Mouse (Mus musculus): ENCODE results near the gene 1700016K19Rik. TPM values are rescaled to one million over a fixed set of nuclear protein-coding genes. Genes with fewer than 3 reads are reported as not detected.

The 1700016K19Rik gene
- polyA plus RNA-seq, 1 experiment from 2014 or later = not detected

DNA sequence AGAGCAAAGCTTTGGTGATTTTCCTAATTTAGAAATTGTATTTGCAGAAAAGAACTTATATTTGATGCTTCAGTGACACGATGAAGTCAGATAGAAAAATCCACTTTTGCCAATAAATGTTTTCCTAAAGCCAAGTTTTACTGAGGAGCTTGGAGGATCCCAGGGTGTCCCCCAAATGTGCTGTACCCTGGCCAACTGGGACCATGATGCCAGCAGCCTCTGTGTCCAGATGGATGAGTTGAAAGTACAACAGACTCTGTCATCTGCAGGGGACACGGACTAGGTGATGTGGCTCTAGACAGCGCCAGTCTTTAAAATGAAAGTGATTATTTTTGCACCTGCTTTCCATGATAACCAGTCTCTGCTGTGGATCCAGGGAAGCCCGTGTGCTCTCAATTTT lies 20.2 kb downstream of the 1700016K19Rik start:
- H3K9ac ChIP-seq (ENCODE audit: low read depth, low read length) = no peak overlapping the region
- ATAC-seq (replicated peaks; ENCODE audit: insufficient number of reproducible peaks, low FRiP score, low TSS enrichment) = no peak
- H3K4me3 ChIP-seq (ENCODE audit: low read depth, low read length) = no peak overlapping the region
- no peaks in the 10 kb centered on the region for H3K27me3 ChIP-seq (ENCODE audit: control insufficient read depth, insufficient read depth, low read length)
- WGBS (ENCODE audit: insufficient replicate concordance) = 75% methylated on average over 4 of the region's 4 CpGs
- peaks cover 3% of the 10 kb centered on the region; the same call in 1 of the 2 replicates for H3K36me3 ChIP-seq (ENCODE audit: control insufficient read depth, insufficient read depth, low read length)
- H3K9me3 ChIP-seq (replicated peaks; ENCODE audit: control insufficient read depth, low read length) = no peaks in the 10 kb centered on the region
- H3K4me2 ChIP-seq = no peak overlapping the region
- no peaks in the 10 kb centered on the region for H3K4me1 ChIP-seq (ENCODE audit: control insufficient read depth, insufficient read depth, low read length)
- H3K27ac ChIP-seq (ENCODE audit: low read depth, low read length) = no peak overlapping the region

DNA sequence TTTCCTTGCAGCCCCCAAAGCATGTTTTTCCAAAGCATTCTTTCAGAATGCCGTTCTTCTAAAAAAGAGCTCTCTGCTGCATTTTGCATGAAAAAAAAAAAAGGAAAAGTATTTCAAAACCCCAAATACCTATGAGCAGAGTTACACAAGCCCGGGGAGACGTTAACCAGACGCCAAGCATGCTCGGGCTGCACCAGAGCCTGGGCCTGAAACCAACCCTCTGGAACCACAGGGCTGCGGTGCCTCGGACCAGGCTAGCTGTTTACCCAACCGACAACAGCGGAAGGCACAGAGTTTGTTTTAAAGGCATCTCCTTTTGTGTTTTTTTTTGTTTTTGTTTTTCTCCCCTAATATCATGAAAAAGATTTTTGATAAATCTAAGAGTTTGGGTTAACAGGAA lies 21.2 kb downstream of the 1700016K19Rik start:
- Histone ChIP-seq H3K27ac (ENCODE audit: low read depth, low read length) (no peak overlapping the region), H3K4me3 (ENCODE audit: low read depth, low read length) (no peak overlapping the region), H3K9ac (ENCODE audit: low read depth, low read length) (no peak overlapping the region), H3K4me1 (ENCODE audit: control insufficient read depth, insufficient read depth, low read length) (peaks cover 3% of the 10 kb centered on the region; the same call in 1 of the 2 replicates), H3K9me3 (replicated peaks; ENCODE audit: control insufficient read depth, low read length) (no peaks in the 10 kb centered on the region), H3K36me3 (ENCODE audit: control insufficient read depth, insufficient read depth, low read length) (peaks cover 3% of the 10 kb centered on the region; the same call in 1 of the 2 replicates), H3K4me2 (no peak overlapping the region), H3K27me3 (ENCODE audit: control insufficient read depth, insufficient read depth, low read length) (no peaks in the 10 kb centered on the region; the same call in 1 of the 2 replicates)
- WGBS (ENCODE audit: insufficient replicate concordance) = 58% methylated on average over 9 of the region's 9 CpGs
- no peak for ATAC-seq (replicated peaks; ENCODE audit: insufficient number of reproducible peaks, low FRiP score, low TSS enrichment)

- Histone ChIP-seq H3K9ac (ENCODE audit: low read depth, low read length) (no peak overlapping the region), H3K4me3 (ENCODE audit: low read depth, low read length) (no peak overlapping the region), H3K9me3 (replicated peaks; ENCODE audit: control insufficient read depth, low read length) (no peaks in the 10 kb centered on the region), H3K4me2 (no peak overlapping the region), H3K27ac (ENCODE audit: low read depth, low read length) (no peak overlapping the region), H3K27me3 (ENCODE audit: control insufficient read depth, insufficient read depth, low read length) (no peaks in the 10 kb centered on the region; the same call in none of the 2 replicates), H3K4me1 (ENCODE audit: control insufficient read depth, insufficient read depth, low read length) (peaks cover 13% of the 10 kb centered on the region; the same call in 1 of the 2 replicates), H3K36me3 (ENCODE audit: control insufficient read depth, insufficient read depth, low read length) (peaks cover 3% of the 10 kb centered on the region; the same call in 1 of the 2 replicates)
- WGBS (ENCODE audit: insufficient replicate concordance) = 60% methylated on average over 7 of the region's 7 CpGs
- no peak for ATAC-seq (replicated peaks; ENCODE audit: insufficient number of reproducible peaks, low FRiP score, low TSS enrichment)
These were observed 25.4 kb downstream of the 1700016K19Rik start for GRCm38 (mm10) chr11:76025080-76025583.

- Histone ChIP-seq H3K4me2 (peak overlapping the region; percentile 97), H3K9ac (ENCODE audit: low read depth, low read length) (peak overlapping the region; percentile 80), H3K36me3 (ENCODE audit: control insufficient read depth, insufficient read depth, low read length) (peaks cover 3% of the 10 kb centered on the region; the same call in 1 of the 2 replicates), H3K27ac (ENCODE audit: low read depth, low read length) (no peak overlapping the region), H3K4me3 (ENCODE audit: low read depth, low read length) (peak overlapping the region; percentile 75), H3K4me1 (ENCODE audit: control insufficient read depth, insufficient read depth, low read length) (peaks cover 13% of the 10 kb centered on the region; the same call in 1 of the 2 replicates), H3K9me3 (replicated peaks; ENCODE audit: control insufficient read depth, low read length) (no peaks in the 10 kb centered on the region), H3K27me3 (ENCODE audit: control insufficient read depth, insufficient read depth, low read length) (no peaks in the 10 kb centered on the region; the same call in none of the 2 replicates)
- ATAC-seq (replicated peaks; ENCODE audit: insufficient number of reproducible peaks, low FRiP score, low TSS enrichment) = no peak
- WGBS (ENCODE audit: insufficient replicate concordance) = 6% methylated on average over 13 of the region's 14 CpGs
These were observed 26.9 kb downstream of the 1700016K19Rik start for GRCm38 (mm10) chr11:76026527-76027138.

DNA sequence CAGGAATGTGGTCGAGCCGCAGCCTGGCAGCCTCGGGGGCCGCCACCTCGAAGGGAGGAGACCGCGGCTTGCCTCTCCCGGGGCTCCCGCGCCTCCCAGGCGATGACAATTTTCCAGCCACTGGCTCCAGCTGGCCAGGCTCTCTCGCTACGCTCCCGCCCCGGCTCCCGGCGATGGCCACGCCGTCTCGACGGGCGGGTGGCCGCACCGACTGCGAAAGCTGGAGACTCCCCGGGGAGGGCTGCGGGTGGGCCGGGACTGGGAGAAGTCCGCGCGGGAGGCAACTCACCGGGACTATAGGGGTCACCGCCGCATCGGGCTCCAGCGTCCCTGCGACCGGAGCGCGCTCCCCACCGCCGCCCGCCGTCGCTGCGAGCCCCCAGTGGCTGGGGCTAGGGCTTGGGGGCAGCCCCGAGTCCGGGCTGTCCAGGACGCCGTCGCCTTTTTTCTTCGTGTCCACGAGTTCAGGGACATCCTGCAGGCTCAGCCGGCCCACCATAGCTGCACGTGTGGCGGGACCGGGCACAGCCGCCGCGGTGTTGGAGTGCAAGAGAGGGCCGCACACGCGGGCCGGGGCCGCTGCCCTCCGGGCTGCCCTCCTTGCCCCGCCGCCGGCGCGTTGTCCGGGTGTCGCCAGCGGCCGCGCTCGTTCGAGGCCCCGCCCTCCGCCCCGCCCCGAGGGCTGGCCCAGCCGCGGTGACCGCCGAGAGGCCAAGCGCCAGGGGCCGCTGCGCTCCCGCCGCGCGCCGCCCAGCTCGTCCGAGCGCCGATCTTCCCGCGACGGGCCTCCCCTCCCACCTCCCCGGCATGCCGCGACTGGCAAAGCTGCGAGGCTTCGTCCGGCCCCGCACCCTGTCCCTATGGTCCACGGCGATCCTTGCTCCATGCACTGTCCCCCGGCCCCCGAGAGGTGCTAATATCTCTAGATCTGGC lies 27.7 kb downstream of the 1700016K19Rik start, which contains the start of gene Rflnb:
Gene Rflnb (minus strand): TSS at position 644 of the 933 bp plus-strand sequence.
- Histone ChIP-seq H3K4me1 (ENCODE audit: control insufficient read depth, insufficient read depth, low read length) (peaks cover 13% of the 10 kb centered on the region; the same call in 1 of the 2 replicates), H3K4me2 (peak within 1 kb of the TSS; percentile 97), H3K27ac (ENCODE audit: low read depth, low read length) (no peak within 1 kb of the TSS), H3K4me3 (ENCODE audit: low read depth, low read length) (peak within 1 kb of the TSS; percentile 75), H3K27me3 (ENCODE audit: control insufficient read depth, insufficient read depth, low read length) (no peaks in the 10 kb centered on the region; the same call in none of the 2 replicates), H3K9ac (ENCODE audit: low read depth, low read length) (peak within 1 kb of the TSS; percentile 80), H3K9me3 (replicated peaks; ENCODE audit: control insufficient read depth, low read length) (no peaks in the 10 kb centered on the region), H3K36me3 (ENCODE audit: control insufficient read depth, insufficient read depth, low read length) (peaks cover 3% of the 10 kb centered on the region; the same call in 1 of the 2 replicates)
- peak; percentile 83 for ATAC-seq (replicated peaks; ENCODE audit: insufficient number of reproducible peaks, low FRiP score, low TSS enrichment)
- under 1% methylated on average over 92 of the region's 112 CpGs for WGBS (ENCODE audit: insufficient replicate concordance)

DNA sequence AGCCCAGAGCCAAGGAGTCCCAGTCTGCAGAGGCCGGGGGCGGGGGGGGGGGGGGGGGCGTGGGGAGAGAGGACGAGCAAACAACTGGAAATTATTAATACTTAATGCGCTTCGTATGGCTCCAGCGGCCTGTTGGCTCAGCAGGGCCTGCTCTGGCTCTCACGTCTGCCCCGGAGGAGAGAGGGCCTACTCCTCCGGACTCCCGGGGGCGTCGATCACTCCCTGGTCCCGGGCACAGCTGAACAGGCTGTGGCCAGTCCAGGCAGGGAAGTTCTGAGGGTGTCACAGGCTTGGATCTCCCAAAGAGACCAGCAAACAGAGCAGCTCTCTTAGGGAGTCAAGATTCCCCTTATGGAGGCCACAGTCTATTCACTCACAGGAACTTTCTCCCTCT lies 28.4 kb downstream of the 1700016K19Rik start:
- Histone ChIP-seq H3K9ac (ENCODE audit: low read depth, low read length) (peak overlapping the region; percentile 80), H3K9me3 (replicated peaks; ENCODE audit: control insufficient read depth, low read length) (no peaks in the 10 kb centered on the region), H3K36me3 (ENCODE audit: control insufficient read depth, insufficient read depth, low read length) (peaks cover 3% of the 10 kb centered on the region; the same call in 1 of the 2 replicates), H3K27ac (ENCODE audit: low read depth, low read length) (no peak overlapping the region), H3K4me2 (peak overlapping the region; percentile 97), H3K4me1 (ENCODE audit: control insufficient read depth, insufficient read depth, low read length) (peaks cover 13% of the 10 kb centered on the region; the same call in 1 of the 2 replicates), H3K4me3 (ENCODE audit: low read depth, low read length) (peak overlapping the region; percentile 75), H3K27me3 (ENCODE audit: control insufficient read depth, insufficient read depth, low read length) (no peaks in the 10 kb centered on the region; the same call in none of the 2 replicates)
- no peak; the same call in 1 of the 2 replicates for ATAC-seq (replicated peaks; ENCODE audit: insufficient number of reproducible peaks, low FRiP score, low TSS enrichment)
- WGBS (ENCODE audit: insufficient replicate concordance) = 3% methylated on average over 10 of the region's 14 CpGs

DNA sequence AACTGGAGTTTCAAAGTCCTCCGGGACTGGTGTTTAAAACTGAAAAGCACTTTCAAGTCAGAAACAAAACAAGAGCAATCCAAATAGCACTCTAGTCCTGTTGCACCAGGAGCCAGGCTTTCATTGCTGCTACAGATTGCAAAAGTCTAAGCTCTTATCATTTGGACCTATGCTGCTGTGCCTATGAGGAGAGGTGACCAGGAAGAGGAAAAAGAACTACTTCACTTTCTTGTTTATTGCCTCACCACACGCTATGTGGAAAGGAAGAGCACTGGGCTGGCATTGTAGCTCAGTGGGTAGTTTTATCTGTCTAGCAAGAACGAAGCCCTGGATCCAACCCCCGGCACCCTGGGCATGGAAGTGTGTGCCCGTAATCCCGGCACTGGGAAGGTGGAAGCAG lies 33.6 kb downstream of the 1700016K19Rik start:
- no peak for ATAC-seq (replicated peaks; ENCODE audit: insufficient number of reproducible peaks, low FRiP score, low TSS enrichment)
- Histone ChIP-seq H3K27me3 (ENCODE audit: control insufficient read depth, insufficient read depth, low read length) (no peaks in the 10 kb centered on the region; the same call in 1 of the 2 replicates), H3K4me2 (no peak overlapping the region), H3K9ac (ENCODE audit: low read depth, low read length) (no peak overlapping the region), H3K9me3 (replicated peaks; ENCODE audit: control insufficient read depth, low read length) (no peaks in the 10 kb centered on the region), H3K27ac (ENCODE audit: low read depth, low read length) (no peak overlapping the region), H3K4me1 (ENCODE audit: control insufficient read depth, insufficient read depth, low read length) (no peaks in the 10 kb centered on the region), H3K36me3 (ENCODE audit: control insufficient read depth, insufficient read depth, low read length) (no peaks in the 10 kb centered on the region), H3K4me3 (ENCODE audit: low read depth, low read length) (no peak overlapping the region)
- 83% methylated on average over 6 of the region's 6 CpGs for WGBS (ENCODE audit: insufficient replicate concordance)

- Histone ChIP-seq H3K36me3 (ENCODE audit: control insufficient read depth, insufficient read depth, low read length) (no peaks in the 10 kb centered on the region), H3K4me1 (ENCODE audit: control insufficient read depth, insufficient read depth, low read length) (no peaks in the 10 kb centered on the region), H3K9me3 (replicated peaks; ENCODE audit: control insufficient read depth, low read length) (no peaks in the 10 kb centered on the region), H3K27ac (ENCODE audit: low read depth, low read length) (no peak overlapping the region), H3K9ac (ENCODE audit: low read depth, low read length) (no peak overlapping the region), H3K4me3 (ENCODE audit: low read depth, low read length) (no peak overlapping the region), H3K27me3 (ENCODE audit: control insufficient read depth, insufficient read depth, low read length) (no peaks in the 10 kb centered on the region; the same call in 1 of the 2 replicates), H3K4me2 (no peak overlapping the region)
- 88% methylated on average over 4 of the region's 4 CpGs for WGBS (ENCODE audit: insufficient replicate concordance)
- no peak for ATAC-seq (replicated peaks; ENCODE audit: insufficient number of reproducible peaks, low FRiP score, low TSS enrichment)
These were observed 34.1 kb downstream of the 1700016K19Rik start for GRCm38 (mm10) chr11:76033836-76034235.

Data from heart, embryonic 11.5 days (tissue).